In the genomic region with DNA sequence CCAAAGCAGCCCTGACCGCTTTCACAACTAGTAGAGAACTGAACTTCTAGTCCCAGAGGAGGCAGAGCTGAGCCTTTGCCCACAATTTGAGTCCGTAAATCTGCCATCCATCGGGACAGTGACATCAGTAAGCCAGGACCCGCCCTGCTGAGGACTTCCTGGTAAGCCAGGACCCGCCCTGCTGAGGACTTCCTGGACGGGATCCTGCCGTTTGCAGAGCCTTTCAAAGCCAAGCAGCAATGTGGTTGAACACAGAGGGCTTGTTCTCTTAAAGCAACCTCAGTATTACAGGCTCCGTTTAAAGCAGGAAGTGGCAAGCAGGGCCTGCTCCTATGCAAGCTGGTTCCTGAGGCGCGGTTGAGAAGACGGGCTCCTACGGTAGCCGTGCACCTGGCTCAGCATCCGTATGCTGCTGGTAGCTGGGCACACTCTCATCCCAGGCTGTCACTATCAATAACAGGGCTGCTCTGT, we compare ENCODE assay signal across 8 mouse cellular contexts. TPM values are rescaled to one million over a fixed set of nuclear protein-coding genes. Genes with fewer than 3 reads are reported as not detected.
A peak's percentile ranks its signal among the peaks of the same experiment; 100 is the strongest.
DNase-seq lines count a peak whose midpoint lies in the region; ATAC-seq lines count a peak whose summit lies in the region.

No protein-coding gene starts in this region.

- WGBS in embryonic facial prominence, embryonic 12.5 days, result 19% methylated on average over 14 of the region's 14 CpGs
- 28% methylated on average over 14 of the region's 14 CpGs for WGBS in heart, embryonic 11.5 days (ENCODE audit: insufficient replicate concordance)
- 15% methylated on average over 14 of the region's 14 CpGs for WGBS in kidney, embryonic 14.5 days

- H3K9me3 ChIP-seq in embryonic facial prominence, embryonic 12.5 days, result no peaks in the 10 kb centered on the region
- H3K9me3 ChIP-seq in heart, embryonic 11.5 days (replicated peaks; ENCODE audit: control insufficient read depth, low read length), result no peaks in the 10 kb centered on the region
- no peaks in the 10 kb centered on the region for H3K9me3 ChIP-seq in kidney, embryonic 14.5 days (ENCODE audit: control insufficient read depth, low read length)

- H3K4me2 ChIP-seq in embryonic facial prominence, embryonic 12.5 days (replicated peaks), result peak overlapping the region; percentile 48
- H3K4me2 ChIP-seq in heart, embryonic 11.5 days, result peak overlapping the region; percentile 69
- peak overlapping the region; percentile 52 for H3K4me2 ChIP-seq in kidney, embryonic 14.5 days (replicated peaks; ENCODE audit: low read depth, low read length)

- no peaks in the 10 kb centered on the region for H3K36me3 ChIP-seq in embryonic facial prominence, embryonic 12.5 days
- no peaks in the 10 kb centered on the region for H3K36me3 ChIP-seq in heart, embryonic 11.5 days (ENCODE audit: control insufficient read depth, insufficient read depth, low read length)
- H3K36me3 ChIP-seq in kidney, embryonic 14.5 days (ENCODE audit: control insufficient read depth, insufficient read depth, low read length), result no peaks in the 10 kb centered on the region

- DNase-seq in CD8-positive naive resting alpha-beta T cell, adult 2 months (ENCODE audit: low read depth in 2 of 2, low spot score in 2 of 2), result peak; percentile 74 to 78
- DNase-seq in adrenal gland, postnatal 10 days, result peak; percentile 82
- peak; percentile 81 for DNase-seq in lung, postnatal 14 days
- DNase-seq in ovary, postnatal 14 days (ENCODE audit: low spot score), result peak; percentile 51
- no peak for DNase-seq in frontal cortex, postnatal 10 days (ENCODE audit: low spot score in 2 of 2)

- H3K4me3 ChIP-seq in embryonic facial prominence, embryonic 12.5 days, result peak overlapping the region; percentile 15
- peak overlapping the region; percentile 37 for H3K4me3 ChIP-seq in heart, embryonic 11.5 days (ENCODE audit: low read depth, low read length)
- peak overlapping the region; percentile 32 for H3K4me3 ChIP-seq in kidney, embryonic 14.5 days (ENCODE audit: low read length)

- no peaks in the 10 kb centered on the region for H3K27me3 ChIP-seq in embryonic facial prominence, embryonic 12.5 days
- H3K27me3 ChIP-seq in heart, embryonic 11.5 days (ENCODE audit: control insufficient read depth, insufficient read depth, low read length), result no peaks in the 10 kb centered on the region
- no peaks in the 10 kb centered on the region for H3K27me3 ChIP-seq in kidney, embryonic 14.5 days (ENCODE audit: control insufficient read depth, insufficient read depth, low read length)

- H3K4me1 ChIP-seq in embryonic facial prominence, embryonic 12.5 days, result peaks cover 8% of the 10 kb centered on the region; the same call in 1 of the 2 replicates
- peaks cover 19% of the 10 kb centered on the region for H3K4me1 ChIP-seq in heart, embryonic 11.5 days (ENCODE audit: control insufficient read depth, insufficient read depth, low read length)
- peaks cover 16% of the 10 kb centered on the region for H3K4me1 ChIP-seq in kidney, embryonic 14.5 days (ENCODE audit: control insufficient read depth, insufficient read depth, low read length)

- H3K27ac ChIP-seq in embryonic facial prominence, embryonic 12.5 days, result peak overlapping the region; percentile 60
- H3K27ac ChIP-seq in heart, embryonic 11.5 days (ENCODE audit: low read depth, low read length), result peak overlapping the region; percentile 18
- H3K27ac ChIP-seq in kidney, embryonic 14.5 days (ENCODE audit: low read depth, low read length), result peak overlapping the region; percentile 88

- peak overlapping the region; percentile 44 for H3K9ac ChIP-seq in embryonic facial prominence, embryonic 12.5 days
- H3K9ac ChIP-seq in heart, embryonic 11.5 days (ENCODE audit: low read depth, low read length), result peak overlapping the region; percentile 58
- peak overlapping the region; percentile 58 for H3K9ac ChIP-seq in kidney, embryonic 14.5 days (ENCODE audit: low read depth, low read length)

- no peak for ATAC-seq in embryonic facial prominence, embryonic 12.5 days (ENCODE audit: insufficient number of reproducible peaks, insufficient read depth, low FRiP score, low TSS enrichment)
- ATAC-seq in heart, embryonic 11.5 days (replicated peaks; ENCODE audit: insufficient number of reproducible peaks, low FRiP score, low TSS enrichment), result 0 out of 2 replicates have a peak, but pooled peaks have one; percentile 36
- peak; percentile 81; the same call in 1 of the 2 replicates for ATAC-seq in kidney, embryonic 14.5 days (ENCODE audit: low FRiP score, low TSS enrichment)

RNA-seq across cellular contexts. Expression of a gene that starts 27.0 kb away (rescaled TPM):
- 10 to 100 TPM; 59.8 to 66.4 TPM for total RNA-seq in adrenal gland, postnatal 10 days (2021)
- polyA plus RNA-seq in embryonic facial prominence, embryonic 12.5 days (2016; fragmentation: Nextera tagmentation; extraction: Ambion mirVana), result 20.8 and 23.2 TPM in 2 replicates
- 13.0 and 14.2 TPM in 2 replicates for polyA plus RNA-seq in heart, embryonic 11.5 days (2014; fragmentation: Nextera tagmentation; extraction: Ambion mirVana)
- 23.2 and 24.2 TPM in 2 replicates for polyA plus RNA-seq in kidney, embryonic 14.5 days (2014; fragmentation: Nextera tagmentation; extraction: Ambion mirVana)

Comparison
In these comparisons a context has a peak if more than half of its experiments do, and no peak if none do; other contexts are left out.
1. DNase-seq: peak in CD8-positive naive resting alpha-beta T cell, adult 2 months (2 of 2), adrenal gland, postnatal 10 days (single experiment), lung, postnatal 14 days (single experiment) and ovary, postnatal 14 days (single experiment); none in frontal cortex, postnatal 10 days (0 of 2).
2. H3K27ac ChIP-seq: peak in every context shown above with its lines; median percentile 88 in kidney, embryonic 14.5 days; 60 in embryonic facial prominence, embryonic 12.5 days; 18 in heart, embryonic 11.5 days.
3. Peak in every context shown above with its lines, with median percentiles within 50 percentile points of each other: H3K4me2 ChIP-seq, H3K4me3 ChIP-seq and H3K9ac ChIP-seq.